Mouse (Mus musculus) thymus, postnatal 4 days (tissue): ENCODE measurements at regions not wholly inside any gene's neighbourhood (a gene's known extent, or its start where the extent isn't known, plus 50 kb on each side); places are given as distances from the start of the nearest gene placed in this dataset.

ENCODE experiments used
- DNase-seq: peaks from one replicate; pipeline ENCODE4 v3.0.0; 2021

DNA sequence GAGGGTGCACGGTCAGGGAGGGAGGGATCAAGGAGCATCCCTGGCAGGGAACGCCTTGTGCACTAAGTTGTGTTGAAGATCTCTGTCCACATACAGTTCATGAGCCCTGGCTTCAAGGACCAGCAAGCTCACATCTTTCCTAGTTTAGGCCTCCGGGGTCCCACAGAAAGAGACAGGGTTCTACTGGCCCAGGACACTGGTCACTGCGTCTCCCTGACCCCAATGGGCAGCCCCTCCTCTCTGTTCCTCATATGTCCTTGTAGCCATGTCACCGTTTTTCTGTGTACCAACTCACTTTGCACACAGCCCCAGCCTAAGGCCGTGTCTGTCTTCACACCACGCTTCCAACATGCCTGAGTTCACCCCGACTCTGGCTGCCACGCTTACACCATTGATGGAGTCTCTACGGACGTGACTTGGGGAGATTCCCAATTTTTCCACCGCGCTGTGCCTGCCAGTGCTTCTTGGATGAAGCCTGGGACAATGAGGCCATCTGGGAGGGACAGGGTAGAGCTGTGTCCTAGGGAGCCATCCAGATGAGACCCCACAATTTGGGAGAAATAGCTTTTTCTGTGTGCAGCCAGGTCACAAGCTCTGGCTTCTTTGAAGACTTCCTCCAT is 86.5 kb upstream of the Ret start:
- DNase-seq, result no peak

DNA sequence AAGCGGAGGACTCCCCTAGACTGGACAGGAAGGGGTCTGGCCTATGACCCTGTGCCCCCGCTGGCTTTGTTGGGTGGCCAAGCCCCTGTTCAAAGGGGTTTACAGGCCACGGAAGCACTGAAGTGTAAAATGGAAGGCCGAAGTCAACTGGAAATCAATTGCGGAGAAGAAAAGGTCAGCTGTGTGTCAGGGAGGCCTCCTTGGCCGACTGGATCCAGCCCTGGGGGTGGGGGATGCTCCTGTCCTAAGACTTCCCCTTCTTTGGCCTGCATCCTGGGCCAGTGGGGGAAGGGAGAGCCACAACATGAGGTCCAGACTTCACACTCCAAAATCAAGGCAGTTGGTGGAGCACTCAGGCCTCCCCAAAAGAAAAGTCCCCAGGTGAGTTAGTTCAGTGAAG is 66.4 kb upstream of the Ret start:
- DNase-seq, result no peak

DNA sequence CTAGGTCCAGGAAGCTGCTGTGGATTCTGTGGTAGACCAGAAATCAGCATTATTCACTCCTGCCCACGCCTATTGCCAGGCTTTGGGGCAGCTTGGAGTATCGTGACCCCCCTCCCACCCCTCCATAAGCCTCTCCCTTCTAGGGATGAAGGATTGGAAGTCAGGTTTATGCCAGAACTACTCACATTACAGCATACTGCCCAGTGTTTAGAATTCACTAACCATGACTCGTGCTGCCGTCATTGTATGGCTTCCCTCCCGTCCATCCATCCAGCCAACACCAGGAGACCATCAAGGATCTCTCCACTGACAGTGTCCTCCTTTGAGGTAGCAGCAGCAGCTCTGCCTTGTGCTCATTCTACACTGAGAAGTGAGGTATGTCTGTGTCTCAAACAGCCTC is 62.4 kb upstream of the Ret start:
- DNase-seq, result no peak

DNA sequence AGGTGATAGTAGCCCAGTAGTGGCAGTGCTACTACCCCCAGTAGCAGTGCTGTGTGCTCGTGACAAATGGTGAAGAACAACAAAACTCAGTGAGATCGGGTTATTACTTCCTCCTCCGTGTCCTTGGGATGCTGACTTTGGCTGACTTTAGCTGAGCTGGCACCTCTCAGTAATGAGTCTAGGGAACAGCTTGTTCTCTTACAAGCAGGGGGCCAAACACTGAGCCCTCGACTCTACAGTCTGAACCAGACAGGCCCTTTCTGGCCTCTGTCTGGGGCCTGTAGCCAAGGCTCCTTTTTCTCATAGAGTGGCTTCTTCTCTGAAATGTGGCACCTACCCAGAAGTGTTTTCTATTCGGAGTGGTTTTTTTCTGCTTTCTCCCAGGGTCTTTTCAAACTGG is 57.4 kb upstream of the Ret start:
- DNase-seq, result no peak

- DNase-seq, result no peak
Measured at GRCm38 (mm10) chr6:118252711-118253110, 55.2 kb upstream of the Ret start.

DNA sequence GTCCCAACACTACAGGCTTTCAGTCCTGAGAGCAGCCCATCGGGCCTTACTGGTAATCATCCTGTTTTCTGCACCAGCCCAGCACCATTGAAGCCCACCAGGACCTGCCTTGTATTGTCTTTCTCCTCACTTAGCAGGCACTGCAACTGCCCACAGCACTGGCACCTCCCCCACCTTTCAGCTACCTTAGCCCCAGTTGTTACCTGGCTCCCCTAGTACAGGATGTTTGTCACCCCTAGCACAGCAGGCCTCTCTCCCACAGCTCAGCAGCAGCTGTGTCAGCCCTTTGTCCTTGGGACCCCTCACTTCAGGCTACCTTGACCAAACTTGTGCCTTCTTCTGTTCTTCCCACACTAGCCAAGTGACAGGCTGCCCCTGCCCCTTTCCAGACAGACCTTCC is 53.6 kb upstream of the Ret start:
- DNase-seq, result no peak

DNA sequence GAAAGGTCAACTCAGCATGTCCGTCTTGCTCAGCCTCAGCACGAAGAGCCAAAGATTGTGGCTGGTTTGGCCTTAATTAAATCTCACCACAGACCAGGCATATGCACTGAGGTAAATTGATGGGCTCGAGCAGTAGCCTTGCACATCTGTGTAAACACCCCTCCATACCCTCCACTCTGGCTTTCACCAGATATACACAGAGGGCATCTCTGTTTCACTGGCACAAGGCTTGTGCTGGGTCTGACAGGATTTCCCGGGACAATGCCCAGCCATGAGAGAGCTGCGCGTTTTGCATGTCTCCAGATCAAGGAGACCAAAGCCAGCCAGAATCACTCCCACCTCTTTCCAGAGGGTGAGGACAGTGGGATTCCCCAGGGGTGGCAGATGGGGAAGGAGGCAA is 52.5 kb upstream of the Ret start:
- DNase-seq, result no peak
